Mouse (Mus musculus) embryonic facial prominence, embryonic 10.5 days (tissue): ENCODE data around the gene Foxe3. TPM values are rescaled to one million over a fixed set of nuclear protein-coding genes. Genes with fewer than 3 reads are reported as not detected.
"Not testable (repeated sequence)": the region's sequence is repeated elsewhere in the genome, so short reads cannot be mapped to it uniquely, and the experiment has no call there.

Source experiments
- DNase-seq: peaks from one replicate; pipeline ENCODE4 v3.0.0-alpha.2; 2017; ENCODE audit warnings: low spot score
- H3K27ac ChIP-seq: fragments of 300-500 bp; sonication (generic); replicated peaks from 2 replicates; pipeline ENCODE4 v1.5.1; 2016; ENCODE audit warnings: mild to moderate bottlenecking
- H3K27me3 ChIP-seq: fragments of 300-500 bp; sonication (generic); replicated peaks from 2 replicates; pipeline ENCODE4 v1.6.1; 2016; ENCODE audit warnings: low read depth, mild to moderate bottlenecking; ENCODE audit not compliant: poor library complexity, severe bottlenecking
- H3K36me3 ChIP-seq: fragments of 300-500 bp; sonication (generic); replicated peaks from 2 replicates; pipeline ENCODE4 v1.6.1; 2016; ENCODE audit warnings: mild to moderate bottlenecking, moderate library complexity
- H3K4me1 ChIP-seq: fragments of 300-500 bp; sonication (generic); 2 replicates; pipeline ENCODE4 v1.6.1; 2016
- H3K4me3 ChIP-seq: fragments of 300-500 bp; sonication (generic); 2 replicates; pipeline ENCODE4 v1.5.1; 2016; ENCODE audit warnings: mild to moderate bottlenecking, moderate library complexity
- H3K9me3 ChIP-seq: fragments of 300-500 bp; sonication (generic); 2 replicates; pipeline ENCODE4 v1.6.1; 2016; ENCODE audit warnings: mild to moderate bottlenecking
- WGBS: fragments of 180-500 bp; shearing (Covaris S2); methylation state at CpG from one replicate; pipeline ENCODE4 v1.1.7; 2016; 5-methylcytosine and 5-hydroxymethylcytosine counted together
- polyA plus RNA-seq: library from polyadenylated mRNA; unstranded; fragments of >200 nt; fragmentation: Nextera tagmentation; extraction: Ambion mirVana; gene quantifications from 2 replicates; pipeline ENCODE4 v1.2.1, GENCODE M21; 2016

Gene Foxe3
- 1.0 and 1.5 TPM in 2 replicates for polyA plus RNA-seq

DNA sequence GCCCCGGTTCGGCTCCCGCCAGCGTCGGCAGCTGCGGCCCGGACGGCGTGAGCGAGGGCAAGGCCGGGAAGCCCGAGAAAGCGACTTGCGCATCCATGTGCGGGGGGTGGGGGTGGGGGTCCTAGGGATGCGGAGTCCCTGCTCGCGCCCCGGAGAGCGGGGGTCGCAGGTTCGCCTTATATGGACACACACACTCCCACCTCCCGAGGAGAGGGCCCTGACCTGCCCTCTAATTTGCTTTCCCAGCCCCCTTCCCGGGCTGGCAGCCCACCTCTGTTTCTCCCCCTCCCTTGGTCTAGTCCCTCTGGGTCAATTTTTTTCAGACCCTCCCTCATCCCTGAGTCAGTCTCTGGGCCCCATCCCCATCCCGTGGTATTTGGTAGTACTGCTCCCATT is at the start of gene Foxe3:
Foxe3 (minus strand) TSS at position 97 of the 396 bp plus-strand sequence.
- Histone ChIP-seq H3K4me3 (peak within 1 kb of the TSS; percentile 60), H3K36me3 (no peaks in the 10 kb centered on the region), H3K4me1 (peaks cover 28% of the 10 kb centered on the region), H3K9me3 (no peaks in the 10 kb centered on the region), H3K27me3 (peaks cover 96% of the 10 kb centered on the region), H3K27ac (peak within 1 kb of the TSS; percentile 77)
- 1% methylated on average over 25 of the region's 25 CpGs for WGBS
- peak; percentile 54 for DNase-seq

DNA sequence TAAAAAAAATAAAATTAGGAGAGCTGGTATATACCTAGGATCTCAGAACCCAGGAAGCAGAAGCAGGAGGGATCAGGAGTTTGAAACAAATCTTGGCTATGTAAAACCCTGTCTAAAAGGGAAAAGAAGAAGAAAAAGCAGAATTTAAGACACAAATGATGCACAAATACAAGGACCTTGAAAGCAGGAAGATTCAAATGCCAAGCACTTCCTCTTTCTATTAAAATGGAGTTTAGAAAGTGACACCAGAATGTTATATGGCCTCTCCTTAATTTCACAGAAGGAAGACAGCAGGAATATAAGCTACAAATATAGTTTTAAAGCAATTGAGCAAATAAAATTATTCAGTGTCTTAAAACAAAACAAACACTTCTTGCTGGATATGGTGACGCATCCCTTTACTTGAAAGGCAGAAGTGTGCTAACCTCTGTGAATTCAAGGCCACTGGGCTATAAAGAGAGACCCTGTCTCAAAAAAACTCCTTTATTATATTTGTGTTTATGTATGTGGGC is 47.5 kb upstream of the Foxe3 start:
- Histone ChIP-seq H3K27ac (no peak overlapping the region), H3K4me3 (no peak overlapping the region), H3K27me3 (no peaks in the 10 kb centered on the region), H3K4me1 (peaks cover 3% of the 10 kb centered on the region; the same call in 1 of the 2 replicates), H3K36me3 (peaks cover 9% of the 10 kb centered on the region), H3K9me3 (no peaks in the 10 kb centered on the region)
- no peak for DNase-seq
- 91% methylated on average over 1 of the region's 1 CpGs for WGBS

DNA sequence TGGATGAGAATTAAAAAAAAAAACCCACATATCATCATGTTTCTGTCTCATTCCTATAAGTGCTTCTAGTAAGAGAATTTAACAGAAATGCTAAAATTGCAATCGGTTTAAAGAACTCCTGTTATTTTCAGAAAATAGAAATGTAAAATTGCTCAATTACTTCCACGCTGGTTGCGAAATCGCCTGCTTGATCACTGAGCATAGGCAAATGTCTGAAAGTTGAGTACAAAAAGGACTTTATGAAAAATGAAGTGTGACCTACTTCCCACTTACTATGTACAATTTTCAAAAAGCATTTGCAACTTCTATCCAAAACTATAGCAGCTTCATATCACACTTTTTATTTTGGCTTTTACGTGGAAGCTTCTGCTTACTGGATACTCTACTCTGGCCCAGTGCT is 44.9 kb upstream of the Foxe3 start:
- 94% methylated on average over 5 of the region's 5 CpGs for WGBS
- Histone ChIP-seq H3K27me3 (no peaks in the 10 kb centered on the region), H3K4me3 (no peak overlapping the region), H3K9me3 (no peaks in the 10 kb centered on the region), H3K4me1 (no peaks in the 10 kb centered on the region), H3K27ac (no peak overlapping the region), H3K36me3 (peaks cover 34% of the 10 kb centered on the region)
- no peak for DNase-seq

DNA sequence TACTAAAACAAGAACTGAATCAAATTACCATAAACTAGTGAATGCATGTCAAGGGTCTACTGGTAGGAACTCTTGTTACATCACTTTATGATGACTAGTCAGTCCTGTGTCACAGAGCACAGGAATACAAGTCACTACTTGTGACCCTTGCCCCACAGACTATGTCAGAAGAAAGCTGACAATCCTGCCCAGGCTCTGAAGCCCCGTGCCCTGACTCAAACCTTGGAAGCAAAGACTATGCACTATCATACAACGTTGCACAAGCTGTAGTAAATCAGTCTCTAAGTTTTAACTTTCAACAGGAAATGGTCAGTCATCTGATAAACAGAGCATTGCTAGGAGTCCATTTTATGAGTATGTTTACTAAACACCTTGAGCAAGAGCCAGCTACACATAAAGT is 35.1 kb upstream of the Foxe3 start:
- not testable (repeated sequence) for H3K27me3 ChIP-seq, H3K9me3 ChIP-seq, H3K27ac ChIP-seq, H3K4me1 ChIP-seq, DNase-seq, H3K4me3 ChIP-seq
- 91% methylated on average over 2 of the region's 2 CpGs for WGBS
- H3K36me3 ChIP-seq = peaks cover 59% of the 10 kb centered on the region

DNA sequence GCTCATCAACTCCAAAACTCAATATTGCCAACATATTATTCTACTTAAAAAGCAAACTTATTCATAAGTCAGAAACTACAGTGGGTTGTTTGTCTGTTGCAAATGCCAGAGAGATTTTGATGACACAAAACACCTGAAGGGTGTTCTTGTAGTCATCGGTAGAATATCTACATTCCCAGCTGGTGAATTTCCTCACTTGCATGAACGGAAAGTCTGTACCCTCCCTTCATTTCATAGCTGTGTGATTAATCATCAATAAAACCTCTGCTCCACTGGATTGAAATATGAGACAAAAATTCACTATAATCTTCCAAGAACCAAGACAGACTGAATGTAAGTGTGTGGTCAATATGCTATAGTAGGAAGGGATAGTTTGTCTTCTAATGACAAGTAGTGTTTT is 33.7 kb upstream of the Foxe3 start:
- H3K27me3 ChIP-seq = no peaks in the 10 kb centered on the region
- H3K4me1 ChIP-seq = no peaks in the 10 kb centered on the region
- 96% methylated on average over 2 of the region's 2 CpGs for WGBS
- H3K27ac ChIP-seq = no peak overlapping the region
- H3K36me3 ChIP-seq = peaks cover 46% of the 10 kb centered on the region
- H3K4me3 ChIP-seq = no peak overlapping the region
- no peak for DNase-seq
- H3K9me3 ChIP-seq = no peaks in the 10 kb centered on the region

DNA sequence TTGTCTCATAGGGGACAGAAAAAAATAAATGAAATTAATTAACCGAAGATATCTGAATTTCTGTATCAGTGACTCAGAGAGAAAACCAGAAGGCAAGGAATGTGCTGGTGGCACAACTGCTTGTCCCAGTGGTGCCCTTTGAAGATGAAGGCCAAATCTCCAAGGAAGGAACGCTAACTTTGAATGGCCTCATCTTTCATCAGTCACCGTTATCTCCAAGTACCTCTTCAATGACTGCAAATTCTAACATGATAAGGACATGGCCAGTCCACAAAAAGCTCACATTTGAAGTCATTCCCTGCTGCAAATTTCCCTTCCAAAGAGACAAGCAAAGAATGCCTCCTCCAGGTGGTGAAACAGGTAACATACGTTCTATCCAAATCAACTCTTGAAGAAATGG is 33.0 kb upstream of the Foxe3 start:
- Histone ChIP-seq H3K4me3 (no peak overlapping the region), H3K27me3 (no peaks in the 10 kb centered on the region), H3K27ac (no peak overlapping the region), H3K4me1 (no peaks in the 10 kb centered on the region), H3K36me3 (peaks cover 40% of the 10 kb centered on the region), H3K9me3 (no peaks in the 10 kb centered on the region)
- no peak for DNase-seq
- 94% methylated on average over 4 of the region's 4 CpGs for WGBS

DNA sequence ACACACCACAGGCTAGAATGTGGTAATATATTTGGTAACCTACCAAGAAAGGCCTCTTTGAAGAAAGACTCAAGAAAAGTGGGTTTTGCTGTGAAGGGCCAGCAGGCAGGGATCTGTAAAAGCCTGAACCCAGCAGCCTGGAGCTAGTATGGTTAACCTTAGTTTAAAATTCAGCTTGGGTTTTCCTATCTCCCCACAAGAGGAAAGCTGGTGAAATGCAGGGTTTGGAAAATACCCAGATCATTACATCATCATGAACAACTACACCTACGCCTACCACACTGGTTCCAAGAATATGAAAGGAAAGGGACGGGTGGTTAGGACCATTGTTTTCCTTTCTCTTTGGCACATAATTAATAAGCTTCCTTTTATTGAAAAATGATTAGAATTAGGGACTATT is 32.4 kb upstream of the Foxe3 start:
- WGBS = 86% methylated on average over 2 of the region's 2 CpGs
- DNase-seq = no peak
- H3K4me1 ChIP-seq = peaks cover 4% of the 10 kb centered on the region

DNA sequence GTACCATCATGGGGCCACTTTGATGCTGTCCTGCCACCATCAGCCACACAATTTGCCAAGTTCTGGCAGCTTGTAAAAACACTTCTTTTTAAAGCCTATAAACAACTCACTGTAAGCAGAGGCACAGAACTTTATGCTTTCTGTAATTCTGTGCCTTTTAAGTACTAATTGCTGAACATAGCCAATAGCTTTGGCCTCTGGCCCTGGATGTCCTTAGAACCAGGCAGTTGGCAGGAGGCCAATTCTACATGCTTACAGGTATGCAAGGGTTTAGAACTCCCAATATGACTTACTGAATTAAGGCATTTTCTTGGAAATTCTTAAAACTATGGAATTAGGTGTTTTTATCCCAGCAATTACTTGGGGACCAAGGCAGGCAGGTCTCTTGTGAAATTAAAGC is 31.6 kb upstream of the Foxe3 start:
- Histone ChIP-seq H3K36me3 (peaks cover 32% of the 10 kb centered on the region), H3K9me3 (no peaks in the 10 kb centered on the region), H3K27ac (no peak overlapping the region), H3K4me1 (peaks cover 5% of the 10 kb centered on the region), H3K27me3 (no peaks in the 10 kb centered on the region), H3K4me3 (no peak overlapping the region)
- no peak for DNase-seq

More for the DNA sequence above, 32.4 kb upstream of the Foxe3 start:
- no peak overlapping the region for H3K4me3 ChIP-seq
- H3K27ac ChIP-seq = no peak overlapping the region
- H3K36me3 ChIP-seq = peaks cover 40% of the 10 kb centered on the region
- H3K27me3 ChIP-seq = no peaks in the 10 kb centered on the region
- H3K9me3 ChIP-seq = no peaks in the 10 kb centered on the region

DNA sequence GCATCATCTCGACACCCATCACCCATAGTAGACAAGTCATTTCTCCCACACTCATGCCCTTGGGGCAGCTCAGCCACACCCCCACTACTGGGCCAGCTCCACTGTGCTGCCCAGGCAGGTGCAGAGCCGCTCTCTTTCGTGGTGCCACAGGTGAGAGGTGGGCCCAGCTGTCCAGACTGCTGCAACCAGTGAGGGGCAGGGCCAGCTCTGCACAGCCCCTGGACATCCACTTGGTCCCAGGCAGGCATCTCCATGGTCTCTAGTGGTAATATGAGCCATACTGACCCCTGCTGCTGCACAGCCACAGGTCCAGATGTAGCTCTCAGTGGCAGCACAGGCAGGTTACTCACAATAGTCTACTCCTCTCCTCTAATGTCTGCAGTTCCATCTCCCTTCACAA is 27.4 kb upstream of the Foxe3 start:
- Histone ChIP-seq H3K27me3 (peaks cover 24% of the 10 kb centered on the region), H3K4me1 (peaks cover 5% of the 10 kb centered on the region), H3K27ac (no peak overlapping the region), H3K4me3 (no peak overlapping the region), H3K9me3 (no peaks in the 10 kb centered on the region), H3K36me3 (no peaks in the 10 kb centered on the region)
- WGBS = 79% methylated on average over 3 of the region's 3 CpGs
- DNase-seq = peak; percentile 8

DNA sequence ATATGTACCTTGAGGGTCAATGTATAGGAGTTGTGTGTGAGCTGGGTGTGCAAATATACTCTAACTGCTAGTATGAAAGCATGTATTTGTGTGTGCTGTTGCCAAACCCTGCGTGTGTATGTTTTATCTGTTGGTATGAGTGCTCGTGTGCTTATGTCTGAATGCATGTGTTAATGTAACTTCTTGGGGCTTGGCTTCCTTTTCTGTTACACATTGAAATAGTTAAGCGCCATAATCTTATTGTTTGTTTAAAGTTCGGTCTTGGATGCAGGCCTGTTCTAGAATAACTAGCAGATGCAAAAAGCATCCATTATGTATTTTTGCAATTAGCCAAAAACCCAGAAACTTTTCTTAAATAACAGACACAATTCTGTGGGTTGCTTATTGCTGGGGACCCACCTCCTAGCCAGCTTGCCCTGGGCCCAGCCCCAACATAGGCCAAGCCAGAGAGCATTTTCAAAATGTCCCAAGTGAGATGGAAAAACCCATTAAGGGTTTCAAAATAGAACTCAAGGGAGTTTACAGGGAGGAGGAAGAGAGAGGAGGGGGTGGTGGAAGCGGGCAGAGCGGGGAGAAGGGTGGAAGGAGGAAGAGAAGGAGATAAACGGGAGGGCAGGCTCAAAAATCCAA is 22.2 kb upstream of the Foxe3 start:
- H3K4me1 ChIP-seq = peaks cover 14% of the 10 kb centered on the region
- H3K27me3 ChIP-seq = peaks cover 74% of the 10 kb centered on the region
- H3K4me3 ChIP-seq = no peak overlapping the region
- no peak overlapping the region for H3K27ac ChIP-seq
- WGBS = 64% methylated on average over 7 of the region's 7 CpGs
- DNase-seq = no peak
- no peaks in the 10 kb centered on the region for H3K36me3 ChIP-seq
- H3K9me3 ChIP-seq = no peaks in the 10 kb centered on the region

DNA sequence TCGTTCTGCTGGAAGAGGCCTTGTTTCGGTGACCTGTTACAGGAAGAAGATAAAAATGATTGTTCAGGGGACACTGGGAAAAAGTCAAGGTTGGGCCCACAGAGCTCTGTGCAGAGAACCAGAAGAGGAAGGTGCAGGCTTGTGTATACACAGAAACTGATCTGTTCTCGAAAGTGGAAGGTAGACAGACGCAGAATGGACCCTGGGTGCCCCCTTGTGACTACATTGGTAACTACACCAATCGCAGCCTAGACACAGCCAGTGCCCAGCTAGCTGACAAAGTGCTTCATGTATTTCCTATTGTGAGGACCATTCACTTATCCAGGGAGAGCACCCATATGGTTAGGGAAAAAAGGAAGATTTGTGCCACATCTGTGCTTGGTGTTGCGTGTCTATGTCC is 21.6 kb upstream of the Foxe3 start:
- Histone ChIP-seq H3K36me3 (no peaks in the 10 kb centered on the region), H3K4me1 (peaks cover 20% of the 10 kb centered on the region), H3K9me3 (no peaks in the 10 kb centered on the region), H3K27ac (no peak overlapping the region), H3K4me3 (no peak overlapping the region), H3K27me3 (peaks cover 78% of the 10 kb centered on the region)
- DNase-seq = peak; percentile 81
- 34% methylated on average over 6 of the region's 6 CpGs for WGBS

DNA sequence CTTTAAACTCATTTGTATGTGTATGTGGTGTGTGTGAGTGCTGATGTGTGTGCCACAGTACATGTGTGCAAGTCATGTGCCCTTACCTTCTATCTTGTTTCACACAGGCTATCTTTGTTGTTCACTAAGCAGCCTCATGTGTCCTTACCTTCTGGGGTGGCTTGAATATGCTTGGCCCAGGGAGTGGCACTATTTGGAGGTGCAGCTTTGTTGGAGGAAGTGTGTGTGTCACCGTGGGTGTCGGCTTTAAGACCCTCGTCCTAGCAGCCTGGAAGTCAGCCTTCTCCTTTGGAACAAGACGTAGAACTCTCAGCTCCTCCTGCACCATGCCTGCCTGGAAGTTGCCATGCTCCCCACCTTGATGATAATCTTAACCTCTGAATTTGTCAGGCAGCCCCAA is 20.6 kb upstream of the Foxe3 start:
- DNase-seq = no peak
- Histone ChIP-seq H3K4me3 (no peak overlapping the region), H3K27me3 (peaks cover 87% of the 10 kb centered on the region), H3K9me3 (no peaks in the 10 kb centered on the region), H3K4me1 (peaks cover 30% of the 10 kb centered on the region), H3K36me3 (no peaks in the 10 kb centered on the region), H3K27ac (no peak overlapping the region)
- 88% methylated on average over 4 of the region's 4 CpGs for WGBS

DNA sequence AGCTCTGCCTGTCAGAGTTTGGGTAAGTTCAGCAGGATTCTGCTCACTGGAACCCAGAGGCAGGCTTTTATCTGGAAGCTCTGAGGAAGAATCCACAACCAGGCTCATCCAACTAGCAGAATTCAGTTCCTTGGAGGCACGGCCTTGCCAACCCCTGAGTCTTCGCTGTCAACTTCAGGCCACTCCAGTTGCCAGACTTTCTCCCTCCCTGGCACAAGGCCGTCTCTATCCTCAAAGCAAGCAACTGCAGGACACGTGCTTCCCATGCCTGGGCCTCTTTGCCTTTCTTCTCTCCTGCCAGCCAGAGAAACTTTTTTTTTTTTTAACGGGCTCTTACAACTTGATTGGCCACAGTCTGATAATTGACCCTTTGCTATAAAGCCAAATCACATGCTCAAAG is 19.2 kb upstream of the Foxe3 start:
- peaks cover 91% of the 10 kb centered on the region for H3K27me3 ChIP-seq

More for the DNA sequence above, 19.2 kb upstream of the Foxe3 start:
- H3K4me3 ChIP-seq = no peak overlapping the region
- H3K36me3 ChIP-seq = no peaks in the 10 kb centered on the region
- 25% methylated on average over 5 of the region's 5 CpGs for WGBS
- H3K4me1 ChIP-seq = peaks cover 30% of the 10 kb centered on the region
- H3K9me3 ChIP-seq = no peaks in the 10 kb centered on the region
- no peak overlapping the region for H3K27ac ChIP-seq
- peak; percentile 45 for DNase-seq
